Mouse (Mus musculus) liver, adult 2 months (tissue): ENCODE results near the gene Ddx42. TPM values are rescaled to one million over a fixed set of nuclear protein-coding genes. Genes with fewer than 3 reads are reported as not detected.
"Not testable (repeated sequence)": the region's sequence is repeated elsewhere in the genome, so short reads cannot be mapped to it uniquely, and the experiment has no call there.

Experiments
- DNase-seq: peaks from one replicate; pipeline ENCODE4 v3.0.0-alpha.2; 2011; ENCODE audit warnings: low read depth, low spot score; ENCODE audit errors: extremely low read depth
- H3K27ac ChIP-seq: fragments of 200-500 bp; replicated peaks from 2 replicates; pipeline ENCODE4 v1.5.1; 2012; ENCODE audit warnings: low read depth, mild to moderate bottlenecking, control low read depth, inconsistent platforms, low read length; ENCODE audit not compliant: insufficient read depth
- H3K27me3 ChIP-seq: fragments of 200-500 bp; 2 replicates; pipeline ENCODE4 v1.6.1; 2012; ENCODE audit warnings: mild to moderate bottlenecking, moderate library complexity, low read length, inconsistent platforms; ENCODE audit not compliant: control insufficient read depth, insufficient read depth
- H3K36me3 ChIP-seq: fragments of 200-500 bp; 2 replicates; pipeline ENCODE4 v1.6.1; 2012; ENCODE audit warnings: low read length, inconsistent platforms; ENCODE audit not compliant: control insufficient read depth, insufficient read depth
- H3K4me1 ChIP-seq: fragments of 200-500 bp; 2 replicates; pipeline ENCODE4 v1.6.1; 2011; ENCODE audit warnings: low read length; ENCODE audit not compliant: control insufficient read depth, insufficient read depth
- H3K4me3 ChIP-seq: fragments of 200-500 bp; 2 replicates; pipeline ENCODE4 v1.5.1; 2011; ENCODE audit warnings: low read depth, mild to moderate bottlenecking, control low read depth, low read length, moderate library complexity; ENCODE audit not compliant: insufficient read depth
- H3K79me2 ChIP-seq: fragments of 200-500 bp; 2 replicates; pipeline ENCODE4 v1.6.1; 2012; ENCODE audit warnings: inconsistent platforms, mild to moderate bottlenecking, low read length, moderate library complexity; ENCODE audit not compliant: control insufficient read depth, insufficient read depth
- H3K9ac ChIP-seq: fragments of 200-500 bp; 2 replicates; pipeline ENCODE4 v1.6.1; 2012; ENCODE audit warnings: low read depth, mild to moderate bottlenecking, control low read depth, inconsistent platforms, low read length
- CTCF ChIP-seq: fragments of 200-500 bp; IDR thresholded peaks from 2 replicates; pipeline ENCODE4 v1.5.1; 2011; ENCODE audit warnings: low read depth, low read length, control low read depth
- POLR2A ChIP-seq: fragments of 200-500 bp; IDR thresholded peaks from 2 replicates; pipeline ENCODE4 v1.6.1; 2011; ENCODE audit warnings: low read length, control low read depth; ENCODE audit not compliant: insufficient read depth; ENCODE audit errors: extremely low read depth
- WGBS: fragments of 180-500 bp; shearing (Covaris S2); methylation state at CpG from one replicate; pipeline ENCODE4 v1.1.7; 2018; 5-methylcytosine and 5-hydroxymethylcytosine counted together
- polyA plus RNA-seq: library from polyadenylated mRNA; depleted of rRNA; stranded (reverse); fragments of >200 nt; gene quantifications from 2 replicates; pipeline ENCODE4 v1.2.3, GENCODE M21; 2012
- total RNA-seq: library from RNA; depleted of rRNA; stranded (reverse); fragments of >200 nt; gene quantifications from 2 replicates; pipeline ENCODE4 v1.2.3, GENCODE M21; 2014

Gene Ddx42
- total and polyA plus RNA-seq, 2 experiments: 5.1 to 19.7 TPM

GRCm38 (mm10) chr11:106214856-106215255 lies 1.9 kb upstream of the Ddx42 start:
- H3K9ac ChIP-seq: peak overlapping the region; percentile 34
- H3K36me3 ChIP-seq: peaks cover 19% of the 10 kb centered on the region
- peaks cover 12% of the 10 kb centered on the region for H3K4me1 ChIP-seq
- 76% methylated on average over 5 of the region's 5 CpGs for WGBS
- H3K79me2 ChIP-seq: peaks cover 17% of the 10 kb centered on the region
- no peak for DNase-seq
- no peaks in the 10 kb centered on the region for H3K27me3 ChIP-seq
- no peak overlapping the region for H3K4me3 ChIP-seq
- no peak for TF ChIP-seq CTCF
- H3K27ac ChIP-seq: 0 out of 2 replicates have a peak overlapping the region, but pooled peaks have one; percentile 12

DNA sequence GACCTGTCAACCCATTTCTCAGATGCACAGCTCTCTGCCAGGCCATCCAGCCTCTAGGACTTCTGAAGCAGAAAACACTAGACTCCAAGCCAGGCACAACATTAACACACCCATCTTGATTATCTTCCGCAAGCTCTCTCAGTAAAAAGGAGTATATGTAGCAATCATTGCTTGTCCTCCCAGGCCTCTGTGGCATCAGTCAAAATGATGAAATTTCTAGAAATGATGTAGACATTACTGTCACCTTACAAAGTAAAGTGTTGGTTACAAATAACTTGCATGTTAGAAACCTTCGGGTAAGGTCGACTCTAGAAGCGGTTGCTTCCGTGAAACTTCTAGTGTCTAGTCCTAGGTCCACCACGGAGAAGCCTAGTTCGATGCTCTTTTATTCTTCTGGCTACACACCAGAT lies 1.3 kb upstream of the Ddx42 start:
- no peak for TF ChIP-seq POLR2A
- Histone ChIP-seq H3K4me1 (peaks cover 14% of the 10 kb centered on the region), H3K27ac (peak overlapping the region; percentile 83; the same call in 1 of the 2 replicates), H3K9ac (peak overlapping the region; percentile 86; the same call in 1 of the 2 replicates), H3K4me3 (peak overlapping the region; percentile 82), H3K36me3 (peaks cover 13% of the 10 kb centered on the region), H3K27me3 (no peaks in the 10 kb centered on the region), H3K79me2 (peaks cover 17% of the 10 kb centered on the region)
- WGBS: 1% methylated on average over 7 of the region's 7 CpGs
- DNase-seq: peak; percentile 28

DNA sequence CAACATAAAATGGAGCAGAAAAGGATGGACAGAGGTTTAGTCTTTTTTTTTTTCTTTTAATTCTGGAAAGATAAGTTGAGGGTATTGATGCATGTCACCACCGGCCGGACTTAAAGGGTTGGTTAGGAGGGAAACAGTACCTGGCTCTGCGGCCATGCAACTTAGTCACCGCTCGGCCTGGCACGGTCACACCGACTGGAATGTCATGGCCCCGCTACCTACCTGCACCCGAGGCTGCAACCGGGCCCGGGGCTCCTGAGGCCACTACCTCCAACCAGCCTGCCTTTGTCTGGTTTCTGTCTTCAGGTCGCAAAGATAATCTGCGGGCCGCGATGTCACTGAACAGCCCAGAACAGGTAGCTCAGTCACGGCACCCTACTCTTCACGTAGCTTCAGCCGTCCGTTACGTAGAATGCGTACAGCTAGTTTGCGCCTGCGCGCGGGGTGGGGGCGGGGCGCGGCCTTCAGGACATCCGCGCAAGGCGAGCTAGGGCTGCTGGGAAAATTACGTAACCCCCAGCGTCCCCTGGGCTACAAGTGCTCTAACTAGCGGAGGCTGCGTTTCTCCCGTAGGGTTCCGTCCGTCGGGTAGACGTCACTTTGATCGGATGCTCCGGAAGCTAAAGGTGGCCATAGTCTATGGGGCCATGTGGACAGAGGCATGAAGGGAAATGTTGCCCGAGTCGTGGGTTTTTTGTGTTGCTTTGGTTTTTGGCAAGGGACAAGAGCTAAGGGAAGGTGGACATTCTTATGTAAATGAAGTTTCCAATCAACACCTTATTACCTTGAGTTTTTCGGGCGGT lies 598 bp upstream of the Ddx42 start, which contains the start of gene Ccdc47:
Gene Ccdc47, minus strand, starts transcription at position 418 of the 803 bp plus-strand sequence.
- H3K9ac ChIP-seq: peak within 1 kb of the TSS; percentile 93
- peaks cover 20% of the 10 kb centered on the region for H3K79me2 ChIP-seq
- peaks cover 14% of the 10 kb centered on the region for H3K4me1 ChIP-seq
- no peak for TF ChIP-seq CTCF
- peak; percentile 43; the same call in 1 of the 2 replicates for TF ChIP-seq POLR2A
- peak; percentile 99 for DNase-seq
- under 1% methylated on average over 46 of the region's 46 CpGs for WGBS
- peak within 1 kb of the TSS; percentile 89 for H3K27ac ChIP-seq
- no peaks in the 10 kb centered on the region for H3K27me3 ChIP-seq
- peak within 1 kb of the TSS; percentile 87 for H3K4me3 ChIP-seq
- peaks cover 8% of the 10 kb centered on the region for H3K36me3 ChIP-seq

DNA sequence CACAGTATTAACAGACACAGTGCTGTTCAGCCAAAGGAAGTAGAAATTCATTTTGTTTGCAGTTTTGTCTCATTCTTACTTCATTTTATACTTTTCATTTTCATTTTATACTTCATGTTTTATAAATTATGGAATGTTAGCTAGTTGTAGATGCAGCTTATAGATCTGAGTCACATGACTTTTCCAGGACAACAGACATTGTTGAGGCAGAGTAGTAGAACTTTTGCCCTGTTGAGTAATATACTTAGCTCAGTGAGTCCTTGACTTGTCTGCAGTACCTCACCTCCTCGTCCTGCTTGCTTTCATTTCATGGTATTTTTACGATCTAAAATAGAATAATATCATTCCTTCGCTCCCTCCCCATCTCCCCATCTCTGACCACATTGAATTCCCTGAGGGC lies 3.9 kb downstream of the Ddx42 start:
- Histone ChIP-seq H3K27ac (no peak overlapping the region), H3K9ac (no peak overlapping the region), H3K79me2 (peaks cover 26% of the 10 kb centered on the region; the same call in 1 of the 2 replicates), H3K27me3 (no peaks in the 10 kb centered on the region), H3K4me3 (no peak overlapping the region), H3K4me1 (peaks cover 10% of the 10 kb centered on the region), H3K36me3 (peaks cover 14% of the 10 kb centered on the region)
- 48% methylated on average over 3 of the region's 3 CpGs for WGBS
- TF ChIP-seq POLR2A (no peak), CTCF (no peak)
- peak; percentile 71 for DNase-seq

DNA sequence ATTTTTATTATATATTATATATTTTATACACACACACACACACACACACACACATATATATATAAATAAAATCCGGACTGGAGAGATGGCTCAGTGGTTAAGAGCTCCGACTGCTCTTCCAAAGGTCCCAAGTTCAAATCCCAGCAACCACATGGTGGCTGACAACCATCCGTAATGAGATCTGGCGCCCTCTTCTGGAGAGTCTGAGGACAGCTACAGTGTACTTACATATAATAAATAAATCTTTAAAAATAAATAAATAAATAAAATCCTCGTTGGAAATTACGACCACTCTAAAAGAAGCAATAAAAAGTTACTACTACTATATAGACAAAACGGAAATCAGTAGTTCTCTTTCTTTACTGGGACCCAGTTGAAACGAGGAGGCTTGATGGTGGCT lies 17.3 kb downstream of the Ddx42 start:
- H3K9ac ChIP-seq, DNase-seq, H3K27ac ChIP-seq, H3K4me1 ChIP-seq, H3K79me2 ChIP-seq, H3K27me3 ChIP-seq, H3K4me3 ChIP-seq: not testable (repeated sequence)
- WGBS: 86% methylated on average over 8 of the region's 8 CpGs
- H3K36me3 ChIP-seq: peaks cover 57% of the 10 kb centered on the region

DNA sequence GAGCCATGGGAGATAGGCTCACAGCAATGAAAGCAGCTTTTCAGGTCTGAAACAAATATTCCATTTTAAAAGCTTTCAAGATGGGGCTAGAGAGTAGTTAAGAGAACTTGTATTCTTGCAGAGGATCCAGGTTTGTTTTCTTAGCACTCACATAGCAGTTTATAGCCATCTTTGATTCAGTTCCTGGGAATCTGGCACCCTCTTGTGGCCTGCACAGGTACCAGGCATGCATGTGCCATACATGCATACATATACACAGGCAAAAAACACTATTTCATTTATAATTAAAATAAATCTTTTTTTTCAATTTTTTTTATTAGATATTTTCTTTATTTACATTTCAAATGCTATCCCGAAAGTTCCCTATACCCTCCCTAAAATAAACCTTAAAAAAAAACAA lies 30.1 kb downstream of the Ddx42 start:
- Histone ChIP-seq H3K4me1 (peaks cover 9% of the 10 kb centered on the region), H3K27me3 (no peaks in the 10 kb centered on the region), H3K79me2 (no peaks in the 10 kb centered on the region), H3K4me3 (no peak overlapping the region), H3K27ac (no peak overlapping the region), H3K36me3 (peaks cover 83% of the 10 kb centered on the region), H3K9ac (no peak overlapping the region)
- 96% methylated on average over 1 of the region's 1 CpGs for WGBS
- TF ChIP-seq POLR2A (no peak), CTCF (peak; percentile 60; the same call in 1 of the 2 replicates)
- DNase-seq: no peak
